Mouse (Mus musculus) kidney, embryonic 16.5 days (tissue): Measurements from ENCODE around the gene Irak4. TPM values are rescaled to one million over a fixed set of nuclear protein-coding genes. Genes with fewer than 3 reads are reported as not detected.

Experiments used
- ATAC-seq: fragments of 200-750 bp; cut with Nextera tagmentation; 2 replicates; pipeline ENCODE4 v1.8.0; 2017; ENCODE audit warnings: moderate TSS enrichment; ENCODE audit not compliant: low FRiP score, low TSS enrichment
- H3K27ac ChIP-seq: fragments of 300-500 bp; sonication (generic); 2 replicates; pipeline ENCODE4 v1.5.1; 2014; ENCODE audit warnings: low read length
- H3K27me3 ChIP-seq: fragments of 300-500 bp; sonication (generic); 2 replicates; pipeline ENCODE4 v1.6.1; 2014; ENCODE audit warnings: low read length, control low read depth, mixed read lengths; ENCODE audit not compliant: insufficient read depth
- H3K36me3 ChIP-seq: fragments of 300-500 bp; sonication (generic); 2 replicates; pipeline ENCODE4 v1.6.1; 2014; ENCODE audit warnings: low read length, control low read depth, mixed read lengths; ENCODE audit not compliant: insufficient read depth
- H3K4me1 ChIP-seq: fragments of 300-500 bp; sonication (generic); 2 replicates; pipeline ENCODE4 v1.6.1; 2014; ENCODE audit warnings: low read length, control low read depth, mixed read lengths; ENCODE audit not compliant: insufficient read depth
- H3K4me2 ChIP-seq: fragments of 300-500 bp; sonication (generic); replicated peaks from 2 replicates; pipeline ENCODE4 v1.6.1; 2014; ENCODE audit warnings: low read depth, low read length
- H3K4me3 ChIP-seq: fragments of 300-500 bp; sonication (generic); 2 replicates; pipeline ENCODE4 v1.5.1; 2014; ENCODE audit warnings: mild to moderate bottlenecking, low read length
- H3K9ac ChIP-seq: fragments of 300-500 bp; sonication (generic); replicated peaks from 2 replicates; pipeline ENCODE4 v1.6.1; 2014; ENCODE audit warnings: low read length
- H3K9me3 ChIP-seq: fragments of 300-500 bp; sonication (generic); 2 replicates; pipeline ENCODE4 v1.6.1; 2016; ENCODE audit warnings: low read length, control low read depth
- WGBS: fragments of 180-500 bp; shearing (Covaris S2); extraction: QIAGEN DNeasy Blood & Tissue Kit; methylation state at CpG from one replicate; pipeline ENCODE4 v1.1.7; 2014; 5-methylcytosine and 5-hydroxymethylcytosine counted together
- polyA plus RNA-seq: library from polyadenylated mRNA; unstranded; fragments of >200 nt; fragmentation: Nextera tagmentation; extraction: Ambion mirVana; gene quantifications from 2 replicates; pipeline ENCODE4 v1.2.1, GENCODE M21; 2015

Gene Irak4
- 16.9 and 17.4 TPM in 2 replicates for polyA plus RNA-seq

GRCm38 (mm10) chr15:94543409-94544051 lies at the start of gene Irak4, which contains the start of gene Pus7l:
Irak4 (plus strand) TSS chr15:94543643.
Pus7l (minus strand) TSS chr15:94543547.
- Histone ChIP-seq H3K9me3 (no peaks in the 10 kb centered on the region), H3K4me2 (peak within 1 kb of the TSS; percentile 62), H3K4me1 (peaks cover 8% of the 10 kb centered on the region; the same call in 1 of the 2 replicates), H3K27me3 (no peaks in the 10 kb centered on the region), H3K9ac (peak within 1 kb of the TSS; percentile 84), H3K27ac (peak within 1 kb of the TSS; percentile 90), H3K36me3 (no peaks in the 10 kb centered on the region), H3K4me3 (peak within 1 kb of the TSS; percentile 89)
- WGBS: under 1% methylated on average over 45 of the region's 45 CpGs
- peak; percentile 99 for ATAC-seq

- no peak for ATAC-seq
- H3K4me2 ChIP-seq: no peak overlapping the region
- no peak overlapping the region for H3K27ac ChIP-seq
- no peak overlapping the region for H3K4me3 ChIP-seq
- no peaks in the 10 kb centered on the region for H3K27me3 ChIP-seq
- H3K4me1 ChIP-seq: no peaks in the 10 kb centered on the region
- WGBS: 97% methylated on average over 1 of the region's 1 CpGs
- no peak overlapping the region for H3K9ac ChIP-seq
- peaks cover 4% of the 10 kb centered on the region; the same call in 1 of the 2 replicates for H3K9me3 ChIP-seq
- H3K36me3 ChIP-seq: no peaks in the 10 kb centered on the region
Measured at GRCm38 (mm10) chr15:94494445-94494844, 49.0 kb upstream of the Irak4 start.

- H3K27ac ChIP-seq: no peak overlapping the region
- no peaks in the 10 kb centered on the region for H3K36me3 ChIP-seq
- WGBS: 80% methylated on average over 10 of the region's 10 CpGs
- no peak for ATAC-seq
- H3K27me3 ChIP-seq: no peaks in the 10 kb centered on the region
- H3K4me3 ChIP-seq: no peak overlapping the region
- no peak overlapping the region for H3K9ac ChIP-seq
- H3K9me3 ChIP-seq: peaks cover 4% of the 10 kb centered on the region; the same call in 1 of the 2 replicates
- H3K4me2 ChIP-seq: no peak overlapping the region
- no peaks in the 10 kb centered on the region for H3K4me1 ChIP-seq
Measured at GRCm38 (mm10) chr15:94495936-94496335, 47.5 kb upstream of the Irak4 start.

DNA sequence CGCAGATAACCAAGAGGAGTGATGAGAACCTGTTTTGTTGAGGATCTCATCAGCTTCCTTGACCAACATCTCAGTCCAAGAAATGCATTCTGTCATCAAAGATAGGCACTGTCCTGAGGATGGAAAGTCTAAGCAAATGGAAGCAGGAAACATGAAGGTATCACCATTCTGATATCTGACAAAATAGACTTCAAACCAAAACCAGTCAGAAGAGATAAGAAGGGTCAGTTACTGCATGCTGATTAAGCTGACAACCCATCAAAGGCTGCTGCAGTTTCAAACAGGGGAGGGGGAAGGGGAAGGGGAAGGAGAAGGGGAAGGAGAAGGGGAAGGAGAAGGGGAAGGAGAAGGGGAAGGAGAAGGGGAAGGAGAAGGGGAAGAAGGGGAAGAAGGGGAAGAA lies 44.2 kb upstream of the Irak4 start:
- no peaks in the 10 kb centered on the region for H3K27me3 ChIP-seq
- no peak overlapping the region for H3K4me2 ChIP-seq
- no peaks in the 10 kb centered on the region for H3K4me1 ChIP-seq
- no peak overlapping the region for H3K4me3 ChIP-seq
- H3K36me3 ChIP-seq: no peaks in the 10 kb centered on the region
- WGBS: 83% methylated on average over 1 of the region's 1 CpGs
- no peak overlapping the region for H3K27ac ChIP-seq
- peaks cover 2% of the 10 kb centered on the region; the same call in 1 of the 2 replicates for H3K9me3 ChIP-seq
- H3K9ac ChIP-seq: no peak overlapping the region
- ATAC-seq: no peak

DNA sequence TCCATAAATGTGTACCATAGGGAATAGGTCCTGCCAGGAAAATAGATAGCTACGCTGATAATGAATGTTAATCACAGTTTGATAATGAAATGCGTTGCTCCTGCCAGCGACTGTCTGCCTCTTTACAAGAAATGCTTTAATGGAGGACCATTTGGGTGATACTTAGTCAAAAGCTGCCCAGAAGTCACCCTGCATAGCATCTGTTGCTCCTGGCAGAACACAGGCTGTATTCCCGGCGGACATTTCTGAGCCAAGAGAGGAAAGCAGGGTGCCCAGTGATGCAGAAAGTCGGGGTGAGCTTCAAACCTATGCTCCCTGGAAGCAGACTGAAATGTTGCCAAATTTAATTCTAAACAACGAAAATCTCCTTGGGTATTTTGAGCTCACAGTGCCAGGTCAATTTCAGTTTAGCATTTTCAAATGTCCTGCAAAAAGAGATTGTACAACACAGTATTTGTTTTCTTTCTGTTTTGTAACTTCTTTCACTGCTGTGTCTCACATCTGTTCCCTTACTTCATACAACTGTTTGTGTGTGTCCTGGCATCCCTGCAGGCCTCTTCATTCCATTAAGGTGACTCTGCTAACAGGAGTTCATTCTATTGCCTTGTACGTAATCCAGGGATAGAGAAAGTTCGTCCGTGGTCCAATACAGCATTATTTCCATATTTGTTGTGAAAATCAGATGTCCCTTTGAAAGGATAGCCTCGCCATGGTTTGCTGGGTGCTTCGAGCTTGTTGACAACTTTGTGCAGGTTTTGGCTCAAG lies 39.8 kb upstream of the Irak4 start:
- Histone ChIP-seq H3K4me1 (no peaks in the 10 kb centered on the region), H3K4me2 (no peak overlapping the region), H3K9ac (no peak overlapping the region), H3K27me3 (no peaks in the 10 kb centered on the region), H3K9me3 (peaks cover 4% of the 10 kb centered on the region; the same call in 1 of the 2 replicates), H3K4me3 (no peak overlapping the region), H3K36me3 (no peaks in the 10 kb centered on the region), H3K27ac (no peak overlapping the region)
- no peak for ATAC-seq
- 83% methylated on average over 12 of the region's 12 CpGs for WGBS

- H3K4me3 ChIP-seq: no peak overlapping the region
- 0 out of 2 replicates have a peak, but pooled peaks cover 1% of the 10 kb centered on the region for H3K36me3 ChIP-seq
- H3K4me2 ChIP-seq: no peak overlapping the region
- 68% methylated on average over 16 of the region's 16 CpGs for WGBS
- H3K27me3 ChIP-seq: no peaks in the 10 kb centered on the region
- no peaks in the 10 kb centered on the region for H3K9me3 ChIP-seq
- H3K27ac ChIP-seq: no peak overlapping the region
- no peak for ATAC-seq
- H3K4me1 ChIP-seq: no peaks in the 10 kb centered on the region
- no peak overlapping the region for H3K9ac ChIP-seq
Measured at GRCm38 (mm10) chr15:94517913-94518491, 25.4 kb upstream of the Irak4 start.

GRCm38 (mm10) chr15:94520205-94520900 lies 23.1 kb upstream of the Irak4 start:
- H3K9me3 ChIP-seq: no peaks in the 10 kb centered on the region
- 0 out of 2 replicates have a peak, but pooled peaks have one; percentile 61 for ATAC-seq
- no peak overlapping the region for H3K4me3 ChIP-seq
- 37% methylated on average over 9 of the region's 9 CpGs for WGBS
- H3K27ac ChIP-seq: no peak overlapping the region
- H3K4me2 ChIP-seq: no peak overlapping the region
- no peaks in the 10 kb centered on the region for H3K4me1 ChIP-seq
- no peak overlapping the region for H3K9ac ChIP-seq
- no peaks in the 10 kb centered on the region for H3K27me3 ChIP-seq
- H3K36me3 ChIP-seq: 0 out of 2 replicates have a peak, but pooled peaks cover 3% of the 10 kb centered on the region

- no peak for ATAC-seq
- 0 out of 2 replicates have a peak, but pooled peaks cover 3% of the 10 kb centered on the region for H3K36me3 ChIP-seq
- H3K27me3 ChIP-seq: no peaks in the 10 kb centered on the region
- WGBS: 74% methylated on average over 5 of the region's 5 CpGs
- no peak overlapping the region for H3K4me3 ChIP-seq
- H3K9ac ChIP-seq: no peak overlapping the region
- H3K4me1 ChIP-seq: no peaks in the 10 kb centered on the region
- H3K9me3 ChIP-seq: no peaks in the 10 kb centered on the region
- no peak overlapping the region for H3K27ac ChIP-seq
- H3K4me2 ChIP-seq: no peak overlapping the region
Measured at GRCm38 (mm10) chr15:94520959-94521358, 22.5 kb upstream of the Irak4 start.

DNA sequence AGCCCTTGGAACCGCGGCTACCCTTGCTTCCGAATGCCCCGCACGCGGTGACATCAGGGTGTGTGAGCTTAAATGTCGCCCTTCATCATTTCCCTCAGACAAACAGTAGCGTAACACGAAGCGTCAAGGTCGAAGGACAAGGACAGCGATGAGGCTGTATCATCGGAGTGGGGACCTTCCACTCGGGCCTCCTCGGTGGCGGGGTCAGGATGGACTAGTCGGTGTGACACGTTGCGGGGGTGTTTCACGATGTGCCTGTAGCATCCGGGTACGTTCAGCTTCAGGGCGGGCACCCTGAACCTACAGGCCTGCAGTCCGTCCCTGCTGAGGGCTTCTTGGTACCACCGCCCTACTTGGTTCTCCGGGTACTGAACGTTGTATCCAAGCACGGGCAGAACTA lies 20.2 kb upstream of the Irak4 start:
- Histone ChIP-seq H3K27me3 (no peaks in the 10 kb centered on the region), H3K4me2 (no peak overlapping the region), H3K4me1 (no peaks in the 10 kb centered on the region), H3K4me3 (no peak overlapping the region), H3K27ac (no peak overlapping the region), H3K36me3 (peaks cover 6% of the 10 kb centered on the region; the same call in 1 of the 2 replicates), H3K9ac (no peak overlapping the region), H3K9me3 (no peaks in the 10 kb centered on the region)
- ATAC-seq: no peak
- 86% methylated on average over 28 of the region's 28 CpGs for WGBS
